ENCODE assay signal across 9 mouse cellular contexts in the genomic region with DNA sequence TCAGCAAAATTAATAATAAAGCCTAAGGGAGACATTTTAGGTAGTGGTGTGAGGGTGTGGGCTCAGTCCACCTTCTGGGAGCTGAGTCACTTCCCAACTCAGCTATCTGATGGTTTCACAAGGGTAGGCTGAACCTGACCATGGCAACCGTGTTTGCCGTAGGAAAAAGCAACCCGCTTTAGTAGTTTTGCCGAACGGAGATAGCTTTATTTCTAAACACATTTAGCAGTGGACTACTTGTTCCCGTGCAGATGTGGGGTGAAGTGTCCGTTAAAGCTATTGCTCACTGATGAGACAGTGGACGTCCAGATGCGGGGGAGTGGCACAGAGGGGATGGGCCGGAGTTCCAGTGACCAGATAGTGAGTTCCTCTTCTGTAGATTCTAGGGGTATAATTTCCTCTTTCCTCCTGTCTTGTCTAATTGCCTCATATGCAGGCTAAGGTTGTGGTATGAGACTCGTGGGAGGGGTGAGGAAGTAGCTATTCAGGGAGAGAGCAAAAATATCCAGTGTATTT.
DNase-seq lines count a peak whose midpoint lies in the region; ATAC-seq and TF ChIP-seq lines count a peak whose summit lies in the region.
"Had no signal": no experiment of that assay in that cellular context is flagged by ENCODE, and none has a peak within 500 bp of the region (broad histone marks: within the 10 kb centered on the region; RNA-seq: fewer than 3 reads in every experiment).

No protein-coding gene starts in this region.

- no peak overlapping the region for H3K9ac ChIP-seq in hindbrain, embryonic 14.5 days
- no peak overlapping the region for H3K9ac ChIP-seq in forebrain, embryonic 11.5 days (ENCODE audit: low read length)
- H3K9ac ChIP-seq: embryonic facial prominence, embryonic 15.5 days had no signal

- H3K4me1 ChIP-seq in hindbrain, embryonic 14.5 days (replicated peaks; ENCODE audit: control insufficient read depth, insufficient read depth, low read length): no peaks in the 10 kb centered on the region
- peaks cover 23% of the 10 kb centered on the region for H3K4me1 ChIP-seq in hindbrain, embryonic 10.5 days (replicated peaks)
- peaks cover 78% of the 10 kb centered on the region for H3K4me1 ChIP-seq in G1E (ENCODE audit: insufficient read depth, low read depth, low read length)
- H3K4me1 ChIP-seq in forebrain, embryonic 11.5 days (replicated peaks; ENCODE audit: control insufficient read depth, insufficient read depth, low read length): no peaks in the 10 kb centered on the region

- 0 out of 2 replicates have a peak overlapping the region, but pooled peaks have one; percentile 10 for H3K4me2 ChIP-seq in hindbrain, embryonic 14.5 days (replicated peaks)
- H3K4me2 ChIP-seq in forebrain, embryonic 11.5 days (ENCODE audit: low read depth, low read length, severe bottlenecking): no peak overlapping the region

- no peaks in the 10 kb centered on the region for H3K27me3 ChIP-seq in hindbrain, embryonic 14.5 days (ENCODE audit: control insufficient read depth, insufficient read depth, low read length)
- no peaks in the 10 kb centered on the region for H3K27me3 ChIP-seq in hindbrain, embryonic 10.5 days (ENCODE audit: insufficient read depth, poor library complexity, severe bottlenecking)
- no peaks in the 10 kb centered on the region for H3K27me3 ChIP-seq in G1E (ENCODE audit: insufficient read depth, low read length)
- H3K27me3 ChIP-seq in forebrain, embryonic 11.5 days (ENCODE audit: control insufficient read depth, insufficient read depth, low read length): no peaks in the 10 kb centered on the region
- H3K27me3 ChIP-seq: embryonic facial prominence, embryonic 15.5 days had no signal

- no peaks in the 10 kb centered on the region for H3K36me3 ChIP-seq in hindbrain, embryonic 14.5 days (replicated peaks; ENCODE audit: control insufficient read depth, insufficient read depth)
- H3K36me3 ChIP-seq in hindbrain, embryonic 10.5 days: no peaks in the 10 kb centered on the region
- H3K36me3 ChIP-seq in G1E (replicated peaks): no peaks in the 10 kb centered on the region
- H3K36me3 ChIP-seq in forebrain, embryonic 11.5 days (ENCODE audit: control insufficient read depth, insufficient read depth, low read length): no peaks in the 10 kb centered on the region
- H3K36me3 ChIP-seq: embryonic facial prominence, embryonic 15.5 days had no signal

- 82% methylated on average over 11 of the region's 11 CpGs for WGBS in hindbrain, embryonic 14.5 days
- WGBS in hindbrain, embryonic 10.5 days: 83% methylated on average over 11 of the region's 11 CpGs
- WGBS in forebrain, embryonic 11.5 days: 83% methylated on average over 11 of the region's 11 CpGs

- no peaks in the 10 kb centered on the region for H3K9me3 ChIP-seq in hindbrain, embryonic 14.5 days (ENCODE audit: control insufficient read depth, low read length)
- H3K9me3 ChIP-seq in hindbrain, embryonic 10.5 days: no peaks in the 10 kb centered on the region
- H3K9me3 ChIP-seq in G1E (replicated peaks): no peaks in the 10 kb centered on the region
- H3K9me3 ChIP-seq in forebrain, embryonic 11.5 days (ENCODE audit: control insufficient read depth, low read length): no peaks in the 10 kb centered on the region
- H3K9me3 ChIP-seq: embryonic facial prominence, embryonic 15.5 days had no signal

- ATAC-seq in hindbrain, embryonic 14.5 days (ENCODE audit: low FRiP score): no peak
- ATAC-seq in G1E (ENCODE audit: extremely low read depth, insufficient number of reproducible peaks, low FRiP score, poor library complexity, severe bottlenecking): peak; percentile 32; the same call in 1 of the 2 replicates
- peak; percentile 81 to 89 for ATAC-seq in hematopoietic stem cell, adult 5-6 weeks (replicated peaks in 1 of 2; ENCODE audit: insufficient read depth in 1 of 2, low FRiP score in 2 of 2, low TSS enrichment in 1 of 2, low read depth in 1 of 2, poor library complexity in 2 of 2, severe bottlenecking in 2 of 2)
- ATAC-seq in megakaryocyte progenitor cell, adult 5-6 weeks (replicated peaks; ENCODE audit: poor library complexity): peak; percentile 84
- no peak for ATAC-seq in forebrain, embryonic 11.5 days (replicated peaks; ENCODE audit: low FRiP score)

- H3K4me3 ChIP-seq in hindbrain, embryonic 14.5 days (replicated peaks; ENCODE audit: low read length): no peak overlapping the region
- H3K4me3 ChIP-seq in hindbrain, embryonic 10.5 days: no peak overlapping the region
- H3K4me3 ChIP-seq in G1E (ENCODE audit: low read depth, low read length): peak overlapping the region; percentile 69; the same call in 1 of the 2 replicates
- H3K4me3 ChIP-seq in forebrain, embryonic 11.5 days (ENCODE audit: low read depth, low read length): no peak overlapping the region
- H3K4me3 ChIP-seq: embryonic facial prominence, embryonic 15.5 days had no signal

- TF ChIP-seq CTCF in G1E (IDR thresholded peaks at IDR 0.05; ENCODE audit: low read depth, low read length): no peak

- no peak for DNase-seq in hindbrain, embryonic 14.5 days (ENCODE audit: low spot score)
- DNase-seq in hindbrain, embryonic 10.5 days (ENCODE audit: low spot score): no peak
- DNase-seq in G1E (ENCODE audit: low spot score): peak; percentile 34
- DNase-seq in forebrain, embryonic 11.5 days (ENCODE audit: low spot score): no peak
- DNase-seq in urinary bladder, postnatal 4 days (ENCODE audit: low spot score in 2 of 2): no peak
- DNase-seq in kidney, adult 11 months: no peak

- H3K27ac ChIP-seq in hindbrain, embryonic 14.5 days: no peak overlapping the region
- H3K27ac ChIP-seq in hindbrain, embryonic 10.5 days: no peak overlapping the region
- no peak overlapping the region for H3K27ac ChIP-seq in forebrain, embryonic 11.5 days (ENCODE audit: low read depth, low read length)
- H3K27ac ChIP-seq: embryonic facial prominence, embryonic 15.5 days had no signal

Comparison
In these comparisons a context has a peak if more than half of its experiments do, and no peak if none do; other contexts are left out.
1. ATAC-seq: peak in G1E (single experiment), hematopoietic stem cell, adult 5-6 weeks (2 of 2) and megakaryocyte progenitor cell, adult 5-6 weeks (single experiment); none in hindbrain, embryonic 14.5 days (single experiment) and forebrain, embryonic 11.5 days (single experiment).